In the genomic region with DNA sequence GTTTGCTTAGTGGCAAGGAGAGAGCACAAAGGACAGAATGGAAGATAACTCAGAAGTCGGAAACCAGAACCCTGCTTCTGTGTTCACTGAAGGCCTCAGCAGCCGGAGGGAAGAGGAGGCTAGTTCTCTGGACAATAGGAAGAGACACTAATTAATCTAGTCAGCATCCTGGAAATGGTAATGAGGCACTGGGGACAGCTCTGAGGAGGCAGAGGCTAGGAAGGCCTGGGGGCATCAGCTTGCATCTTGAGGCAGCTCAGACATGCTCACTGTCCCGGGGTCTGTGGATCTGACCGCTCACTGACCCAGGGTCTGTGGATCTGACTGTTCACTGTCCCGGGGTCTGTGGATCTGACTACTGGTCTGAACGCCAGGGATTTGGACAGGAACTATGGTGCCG, we compare ENCODE assay signal across 25 mouse cellular contexts.
DNase-seq lines count a peak whose midpoint lies in the region; ATAC-seq and TF ChIP-seq lines count a peak whose summit lies in the region.
"Had no signal": no experiment of that assay in that cellular context is flagged by ENCODE, and none has a peak within 500 bp of the region (broad histone marks: within the 10 kb centered on the region; RNA-seq: fewer than 3 reads in every experiment).

No protein-coding gene starts in this region.

- H3K27ac ChIP-seq in midbrain, embryonic 11.5 days (ENCODE audit: low read depth, low read length): no peak overlapping the region
- H3K27ac ChIP-seq in midbrain, postnatal 0 days (ENCODE audit: low read depth, low read length): no peak overlapping the region
- peak overlapping the region; percentile 75 for H3K27ac ChIP-seq in midbrain, embryonic 13.5 days
- H3K27ac ChIP-seq: embryonic facial prominence, embryonic 13.5 days; forebrain, embryonic 12.5 days; heart, adult 2 months; kidney, embryonic 15.5 days; liver, embryonic 13.5 days had no signal

- no peak overlapping the region for H3K4me2 ChIP-seq in midbrain, embryonic 11.5 days
- H3K4me2 ChIP-seq in midbrain, postnatal 0 days (ENCODE audit: low read depth, low read length, poor library complexity, severe bottlenecking): no peak overlapping the region
- H3K4me2 ChIP-seq in midbrain, embryonic 13.5 days (replicated peaks): no peak overlapping the region
- H3K4me2 ChIP-seq: embryonic facial prominence, embryonic 13.5 days; forebrain, embryonic 12.5 days; kidney, embryonic 15.5 days; liver, embryonic 13.5 days had no signal

- no peak overlapping the region for H3K4me3 ChIP-seq in midbrain, embryonic 11.5 days (ENCODE audit: low read depth, low read length)
- no peak overlapping the region for H3K4me3 ChIP-seq in midbrain, postnatal 0 days (ENCODE audit: low read depth, low read length)
- H3K4me3 ChIP-seq in midbrain, embryonic 13.5 days (replicated peaks): no peak overlapping the region
- H3K4me3 ChIP-seq: embryonic facial prominence, embryonic 13.5 days; erythroblast, embryonic 14.5 days; forebrain, embryonic 12.5 days; heart, adult 2 months; kidney, embryonic 15.5 days; liver, embryonic 13.5 days had no signal

- TF ChIP-seq CTCF in midbrain, postnatal 0 days (IDR thresholded peaks at IDR 0.05): no peak

- H3K4me1 ChIP-seq in midbrain, embryonic 11.5 days (ENCODE audit: control insufficient read depth, insufficient read depth, low read length): peaks cover 4% of the 10 kb centered on the region
- H3K4me1 ChIP-seq in midbrain, postnatal 0 days (ENCODE audit: insufficient read depth, low read length): no peaks in the 10 kb centered on the region
- H3K4me1 ChIP-seq in midbrain, embryonic 13.5 days (replicated peaks): peaks cover 25% of the 10 kb centered on the region
- H3K4me1 ChIP-seq: kidney, embryonic 15.5 days; liver, embryonic 13.5 days had no signal

- no peaks in the 10 kb centered on the region for H3K9me3 ChIP-seq in midbrain, embryonic 11.5 days (ENCODE audit: control insufficient read depth, low read length)
- no peaks in the 10 kb centered on the region for H3K9me3 ChIP-seq in midbrain, postnatal 0 days (ENCODE audit: low read length)
- H3K9me3 ChIP-seq in midbrain, embryonic 13.5 days: no peaks in the 10 kb centered on the region
- H3K9me3 ChIP-seq: embryonic facial prominence, embryonic 13.5 days; forebrain, embryonic 12.5 days; kidney, embryonic 15.5 days; liver, embryonic 13.5 days had no signal

- no peak overlapping the region for H3K9ac ChIP-seq in midbrain, embryonic 11.5 days (ENCODE audit: low read length)
- H3K9ac ChIP-seq in midbrain, postnatal 0 days (replicated peaks; ENCODE audit: low read length, poor library complexity, severe bottlenecking): no peak overlapping the region
- no peak overlapping the region for H3K9ac ChIP-seq in midbrain, embryonic 13.5 days (replicated peaks)
- H3K9ac ChIP-seq: embryonic facial prominence, embryonic 13.5 days; forebrain, embryonic 12.5 days; kidney, embryonic 15.5 days; liver, embryonic 13.5 days had no signal

- no peaks in the 10 kb centered on the region for H3K36me3 ChIP-seq in midbrain, embryonic 11.5 days (ENCODE audit: control insufficient read depth, insufficient read depth, low read length)
- H3K36me3 ChIP-seq in midbrain, postnatal 0 days (ENCODE audit: insufficient read depth, low read length): no peaks in the 10 kb centered on the region; the same call in 1 of the 2 replicates
- no peaks in the 10 kb centered on the region for H3K36me3 ChIP-seq in midbrain, embryonic 13.5 days
- H3K36me3 ChIP-seq: embryonic facial prominence, embryonic 13.5 days; forebrain, embryonic 12.5 days; kidney, embryonic 15.5 days; liver, embryonic 13.5 days had no signal

- WGBS in midbrain, embryonic 11.5 days: 77% methylated on average over 7 of the region's 7 CpGs
- 50% methylated on average over 7 of the region's 7 CpGs for WGBS in midbrain, postnatal 0 days
- 65% methylated on average over 7 of the region's 7 CpGs for WGBS in midbrain, embryonic 13.5 days

- DNase-seq in midbrain, embryonic 11.5 days (ENCODE audit: low spot score, missing footprints): no peak
- DNase-seq in midbrain, postnatal 0 days (ENCODE audit: low spot score): no peak
- peak; percentile 15 for DNase-seq in embryo, embryonic 10.5 days (ENCODE audit: low spot score)
- DNase-seq in retina, embryonic 14.5 days (ENCODE audit: low spot score): peak; percentile 64
- DNase-seq in urinary bladder, postnatal 25 days (ENCODE audit: low spot score): no peak
- no peak for DNase-seq in cerebellum, adult 9-10 months
- DNase-seq: adrenal gland, postnatal 10 days; cerebellum, adult 2 months; cerebellum, postnatal 36 days; gastrocnemius, postnatal 36 days; heart, adult 2 months; kidney, adult 11 months; kidney, postnatal 36 days; liver, embryonic 13.5 days; lung, adult 2 months; lung, postnatal 14 days; right cerebral cortex, adult 18-20 months; right cerebral cortex, postnatal 4 days; thymus, postnatal 25 days had no signal

- peak; percentile 63 for ATAC-seq in midbrain, embryonic 11.5 days (ENCODE audit: low FRiP score)
- no peak for ATAC-seq in midbrain, postnatal 0 days (ENCODE audit: low FRiP score)
- peak; percentile 79 for ATAC-seq in midbrain, embryonic 13.5 days
- ATAC-seq: activated CD4-positive, CD25-positive, alpha-beta regulatory T cell, adult 4 months had no signal

- no peaks in the 10 kb centered on the region for H3K27me3 ChIP-seq in midbrain, embryonic 11.5 days (ENCODE audit: control insufficient read depth, insufficient read depth, low read length)
- H3K27me3 ChIP-seq in midbrain, postnatal 0 days (ENCODE audit: insufficient read depth, low read length): no peaks in the 10 kb centered on the region
- H3K27me3 ChIP-seq in midbrain, embryonic 13.5 days: no peaks in the 10 kb centered on the region
- H3K27me3 ChIP-seq: embryonic facial prominence, embryonic 13.5 days; forebrain, embryonic 12.5 days; liver, embryonic 13.5 days had no signal

Comparison
In these comparisons a context has a peak if more than half of its experiments do, and no peak if none do; other contexts are left out.
1. DNase-seq: peak in embryo, embryonic 10.5 days (single experiment) and retina, embryonic 14.5 days (single experiment); none in midbrain, embryonic 11.5 days (single experiment), midbrain, postnatal 0 days (single experiment), urinary bladder, postnatal 25 days (single experiment) and cerebellum, adult 9-10 months (single experiment).